Mouse (Mus musculus) gastrocnemius, postnatal 36 days (tissue): ENCODE measurements around the gene Pcx. TPM values are rescaled to one million over a fixed set of nuclear protein-coding genes. Genes with fewer than 3 reads are reported as not detected.
"Not testable (repeated sequence)": the region's sequence is repeated elsewhere in the genome, so short reads cannot be mapped to it uniquely, and the experiment has no call there.

ENCODE experiments used
- DNase-seq, 2 experiments: peaks; one replicate each; pipeline ENCODE4 v3.0.0; 2022
- intact Hi-C: fragments of 180-260 bp; cut with DNase I; formaldehyde crosslinking; loops from one replicate; pipeline ENCODE4 v1.15.1; 2025
- total RNA-seq, 2 experiments: library from RNA; stranded (reverse); gene quantifications; 2 replicates each; pipeline ENCODE4 v1.2.3; 2021

Pcx gene
- total RNA-seq, 2 experiments from 2014 or later, result 62.5 to 63.4 TPM

GRCm38 (mm10) chr19:4573241-4573640, 63.0 kb downstream of the Pcx start:
- no peak for DNase-seq
- intact Hi-C loops, result no loop called here

GRCm38 (mm10) chr19:4578799-4579198, 68.5 kb downstream of the Pcx start:
- intact Hi-C loops, result no loop called here

GRCm38 (mm10) chr19:4579296-4579695, 69.0 kb downstream of the Pcx start:
- intact Hi-C loops, result no loop called here
- DNase-seq, result no peak

More at GRCm38 (mm10) chr19:4578799-4579198, 68.5 kb downstream of the Pcx start:
- no peak for DNase-seq

GRCm38 (mm10) chr19:4583856-4584255, 73.6 kb downstream of the Pcx start:
- intact Hi-C loops, result no loop called here
- DNase-seq, result no peak

GRCm38 (mm10) chr19:4586783-4587182, 76.5 kb downstream of the Pcx start:
- DNase-seq, intact Hi-C loops: not testable (repeated sequence)

- intact Hi-C loops, result no loop called here
- DNase-seq, result no peak
These were observed 77.2 kb downstream of the Pcx start for GRCm38 (mm10) chr19:4587426-4587825.

- intact Hi-C loops, result no loop called here
These were observed 78.2 kb downstream of the Pcx start for GRCm38 (mm10) chr19:4588430-4588829.

GRCm38 (mm10) chr19:4589081-4589480, 78.8 kb downstream of the Pcx start:
- no peak for DNase-seq

More at GRCm38 (mm10) chr19:4588430-4588829, 78.2 kb downstream of the Pcx start:
- DNase-seq, result no peak

GRCm38 (mm10) chr19:4590025-4590424, 79.8 kb downstream of the Pcx start:
- DNase-seq, result no peak
- intact Hi-C loops, result no loop called here

More at GRCm38 (mm10) chr19:4589081-4589480, 78.8 kb downstream of the Pcx start:
- intact Hi-C loops, result no loop called here

GRCm38 (mm10) chr19:4593792-4594522, 83.7 kb downstream of the Pcx start:
- no peak for DNase-seq
- intact Hi-C loops, result no loop called here

- no peak for DNase-seq
- intact Hi-C loops, result no loop called here
These were observed 85.8 kb downstream of the Pcx start for GRCm38 (mm10) chr19:4596071-4596470.

GRCm38 (mm10) chr19:4602459-4602858, 92.2 kb downstream of the Pcx start:
- DNase-seq, result no peak
- intact Hi-C loops, result no loop called here

- DNase-seq, result no peak
- intact Hi-C loops, result no loop called here
These were observed 93.8 kb downstream of the Pcx start for GRCm38 (mm10) chr19:4603801-4604723.

- no peak for DNase-seq
- intact Hi-C loops, result no loop called here
These were observed 95.4 kb downstream of the Pcx start for GRCm38 (mm10) chr19:4605654-4606053.

- intact Hi-C loops, result no loop called here
- DNase-seq, result no peak
These were observed 97.1 kb downstream of the Pcx start for GRCm38 (mm10) chr19:4607406-4607805.

- no peak for DNase-seq
- intact Hi-C loops, result no loop called here
These were observed 98.2 kb downstream of the Pcx start for GRCm38 (mm10) chr19:4608511-4608910.

- intact Hi-C loops, result no loop called here
- no peak for DNase-seq
These were observed 99.8 kb downstream of the Pcx start for GRCm38 (mm10) chr19:4610109-4610508.

- intact Hi-C loops, result no loop called here
- no peak for DNase-seq
These were observed 102.1 kb downstream of the Pcx start for GRCm38 (mm10) chr19:4612181-4612961.

GRCm38 (mm10) chr19:4613464-4614304, 103.4 kb downstream of the Pcx start:
- no peak for DNase-seq
- intact Hi-C loops, result loop anchor here (2.0 kb wide), 1 partner anchor 115 kb away; the partner anchor contains the start of gene 2010003K11Rik
